Mouse (Mus musculus) erythroid progenitor cell, adult 5-6 weeks (primary cell): ENCODE measurements around the gene Ulk4. TPM values are rescaled to one million over a fixed set of nuclear protein-coding genes. Genes with fewer than 3 reads are reported as not detected.
"Not testable (repeated sequence)": the region's sequence is repeated elsewhere in the genome, so short reads cannot be mapped to it uniquely, and the experiment has no call there.

Experiments used
- ATAC-seq: replicated peaks from 2 replicates; pipeline ENCODE4 v1.8.0; 2016; ENCODE audit warnings: moderate number of reproducible peaks, mild to moderate bottlenecking, moderate TSS enrichment, inconsistent platforms; ENCODE audit not compliant: poor library complexity, low FRiP score, severe bottlenecking
- total RNA-seq, 2 experiments: library from RNA; stranded (forward) in 1 of 2; stranded (reverse) in 1 of 2; fragments of 150-400 nt in 1 of 2; fragments of 186-747, 209-891 nt in 1 of 2; gene quantifications; 2 replicates each; pipeline versions ENCODE4 v1.2.3 to v1.2.4; 2015 to 2017; ENCODE audit warnings: low replicate concordance in 2 of 2

The Ulk4 gene
- total RNA-seq, 2 experiments from 2014 or later: 2.5 TPM; not detected in 1

DNA sequence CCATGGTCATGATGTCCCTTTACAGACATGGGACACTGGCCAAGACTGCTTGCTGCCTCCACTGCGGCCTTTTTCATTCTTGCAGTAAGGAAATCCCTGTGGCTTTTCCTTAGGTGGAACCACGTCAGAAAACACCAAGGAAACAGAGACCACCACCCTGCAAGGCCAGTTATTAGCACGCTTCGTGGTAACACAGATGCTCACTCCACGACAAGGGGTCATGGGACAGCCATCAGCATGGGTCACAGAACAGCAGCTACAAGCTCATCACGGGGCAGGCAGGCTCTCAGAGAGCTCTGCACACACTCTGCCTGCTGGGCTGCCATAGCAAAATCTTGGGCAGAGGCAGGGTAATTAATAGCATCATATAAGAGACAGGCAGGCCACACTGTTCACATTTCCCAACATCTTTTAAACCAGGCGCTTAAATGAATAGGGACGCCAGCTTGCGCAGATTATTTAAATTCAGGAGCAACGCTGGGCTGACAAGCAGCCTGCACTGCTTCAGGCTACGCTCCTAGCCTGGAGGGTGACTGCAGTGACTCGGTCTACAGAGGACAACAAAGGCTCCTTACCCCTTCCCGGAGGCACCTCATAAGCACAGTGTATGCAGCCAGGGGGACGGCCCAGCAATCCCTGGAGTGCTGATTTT lies 72.7 kb downstream of the Ulk4 start:
- no peak for ATAC-seq

DNA sequence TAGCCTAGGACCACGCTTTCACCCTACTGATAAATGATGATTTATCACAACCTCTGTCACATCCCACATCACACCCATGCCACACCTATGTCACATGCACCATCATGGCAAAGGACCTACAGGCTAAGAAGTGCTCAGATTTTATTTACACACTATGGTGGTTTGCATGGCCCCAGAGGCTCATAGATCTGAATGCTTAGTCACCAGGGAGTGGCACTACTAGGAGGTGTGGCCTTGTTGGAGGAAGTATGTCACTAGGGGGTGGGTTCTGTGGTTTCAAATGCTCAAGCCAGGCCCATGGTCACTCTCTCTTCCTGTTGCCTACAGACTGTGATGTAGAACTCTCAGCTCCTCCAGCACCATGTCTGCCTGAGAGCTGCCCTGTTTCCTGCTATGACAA lies 73.3 kb downstream of the Ulk4 start:
- no peak for ATAC-seq

DNA sequence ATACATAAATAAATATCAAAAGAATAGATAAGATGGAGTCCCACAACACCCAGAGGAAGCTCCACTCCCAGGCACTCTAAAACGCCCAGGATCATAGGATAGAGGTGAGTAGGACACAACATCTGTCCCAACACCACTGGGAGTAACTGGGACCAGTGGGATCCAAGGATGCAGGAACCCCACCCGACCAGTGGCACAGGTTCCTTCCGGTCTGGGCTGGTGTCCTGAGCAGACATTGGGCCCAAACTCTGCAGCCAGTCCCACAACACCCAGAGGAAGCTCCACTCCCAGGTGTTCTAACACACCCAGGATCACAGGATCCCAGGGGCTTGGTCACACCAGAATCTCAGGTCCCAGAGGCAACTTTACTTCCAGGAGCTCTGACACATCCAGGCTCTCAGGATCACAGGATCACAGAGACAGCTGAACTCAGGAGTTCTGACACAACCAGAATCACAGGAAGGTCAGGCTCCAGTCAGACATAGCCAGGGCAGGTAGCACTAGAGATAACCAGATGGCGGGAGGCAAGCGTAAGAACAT lies 77.8 kb downstream of the Ulk4 start:
- ATAC-seq: not testable (repeated sequence)

DNA sequence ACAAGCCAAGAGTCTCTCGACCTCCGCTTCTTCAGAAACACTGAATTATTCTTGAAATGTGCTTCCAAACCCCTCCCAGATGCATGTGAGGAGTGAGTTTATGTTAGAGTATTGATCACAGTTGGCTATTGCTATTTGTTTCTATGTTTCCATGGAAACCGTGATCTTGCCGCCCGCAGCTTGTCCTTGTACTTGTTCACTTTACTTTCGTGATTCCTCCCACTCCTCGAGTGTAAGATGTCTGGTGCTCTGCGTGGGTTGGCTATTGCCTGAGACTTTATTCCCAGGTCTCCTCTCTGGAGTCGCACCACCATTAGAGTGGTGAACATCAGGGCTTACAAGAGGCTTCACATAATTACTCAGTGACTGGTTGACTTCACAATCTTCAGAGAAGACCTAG lies 80.5 kb downstream of the Ulk4 start:
- no peak for ATAC-seq

DNA sequence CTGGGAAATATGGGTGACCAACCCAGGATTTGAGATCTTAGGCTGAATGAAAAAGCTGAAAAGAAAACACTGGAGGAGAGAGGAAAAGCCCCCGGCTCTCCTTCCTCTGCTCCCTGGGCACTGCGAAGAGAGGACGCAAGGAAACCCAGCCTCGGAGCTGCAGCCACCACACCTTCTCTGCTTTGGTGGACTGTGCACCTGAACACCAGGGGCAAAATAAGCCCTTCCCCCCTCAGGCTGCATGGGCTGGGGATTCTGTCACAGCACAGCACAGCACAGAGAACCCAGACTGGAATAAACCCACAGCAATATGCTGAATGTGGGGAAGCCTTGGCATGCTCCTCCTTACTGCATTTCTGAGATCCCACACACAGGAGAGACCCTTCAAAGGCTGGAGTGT lies 81.9 kb downstream of the Ulk4 start:
- ATAC-seq: no peak

DNA sequence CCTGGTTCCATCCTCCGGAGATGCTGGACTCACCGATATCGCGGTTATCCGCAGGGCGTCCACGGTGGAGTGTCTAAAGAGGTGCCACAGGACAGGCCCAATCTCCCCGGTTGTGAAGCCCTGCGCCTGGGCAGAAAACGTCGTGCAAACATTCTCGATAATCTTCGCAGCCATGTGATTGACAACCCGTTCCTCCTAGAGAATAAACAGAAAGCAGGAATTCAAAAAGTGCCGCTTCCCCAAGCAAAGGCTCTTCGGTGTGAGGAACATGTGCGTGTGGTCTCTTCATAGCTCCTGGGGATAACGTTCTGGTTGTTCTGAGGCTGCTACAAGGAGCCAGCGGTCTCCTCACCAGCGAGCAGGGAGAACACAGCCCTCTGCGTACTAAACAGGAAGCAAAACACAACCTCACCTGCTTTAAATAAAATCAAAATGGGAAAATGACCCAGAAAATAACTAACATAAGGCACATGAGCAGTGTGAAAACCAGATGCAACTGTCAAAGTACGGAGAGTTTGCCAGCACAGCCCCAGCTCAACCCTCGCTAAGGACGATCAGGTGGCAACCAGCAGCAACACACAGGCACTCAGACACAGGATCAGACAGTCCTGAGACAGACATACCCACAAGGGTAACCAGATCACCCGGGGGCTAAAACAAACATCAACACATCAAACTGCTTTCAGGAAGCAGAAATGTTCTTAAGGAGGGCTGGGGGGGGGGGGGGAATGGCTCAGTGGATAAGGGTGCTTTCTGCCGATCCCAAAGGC lies 84.2 kb downstream of the Ulk4 start:
- ATAC-seq: no peak

DNA sequence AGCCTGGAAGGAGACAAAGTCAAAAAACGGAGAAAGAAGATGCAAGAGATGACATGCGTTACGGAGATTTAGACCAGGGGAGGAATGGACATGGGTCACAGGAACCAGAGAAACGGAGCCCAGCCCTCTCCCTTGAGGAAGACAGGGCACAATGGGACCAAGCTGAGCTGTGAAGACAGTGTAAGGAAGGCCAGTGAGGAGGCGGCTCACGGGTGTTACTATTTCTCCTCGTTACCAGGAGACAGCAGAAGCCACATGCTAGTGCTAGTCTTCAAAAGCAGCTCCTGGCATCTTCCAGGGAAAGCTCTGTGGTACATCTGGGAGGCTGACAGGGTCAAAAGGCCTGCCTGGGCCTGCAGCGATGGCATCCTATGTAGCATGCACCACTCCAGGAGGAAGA lies 89.2 kb downstream of the Ulk4 start:
- ATAC-seq: no peak

DNA sequence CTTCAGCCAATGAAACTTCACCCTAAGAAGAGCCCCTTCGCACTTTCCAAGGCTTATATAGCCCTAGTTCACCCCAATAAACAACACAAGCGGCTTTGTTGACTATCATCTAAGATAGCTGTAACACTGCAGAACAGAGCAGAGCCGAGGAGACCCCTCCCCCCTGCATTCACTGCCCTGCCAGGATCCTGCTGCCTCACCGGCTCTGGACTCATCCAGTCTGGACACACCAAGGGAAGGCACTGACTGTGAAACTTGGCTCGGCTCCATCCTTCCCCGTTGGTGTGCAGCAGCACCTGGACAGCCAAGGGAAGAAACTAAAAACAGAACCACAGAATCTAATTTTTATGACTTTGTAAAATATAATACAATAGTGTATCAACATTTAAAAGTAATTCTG lies 91.2 kb downstream of the Ulk4 start:
- ATAC-seq: no peak

DNA sequence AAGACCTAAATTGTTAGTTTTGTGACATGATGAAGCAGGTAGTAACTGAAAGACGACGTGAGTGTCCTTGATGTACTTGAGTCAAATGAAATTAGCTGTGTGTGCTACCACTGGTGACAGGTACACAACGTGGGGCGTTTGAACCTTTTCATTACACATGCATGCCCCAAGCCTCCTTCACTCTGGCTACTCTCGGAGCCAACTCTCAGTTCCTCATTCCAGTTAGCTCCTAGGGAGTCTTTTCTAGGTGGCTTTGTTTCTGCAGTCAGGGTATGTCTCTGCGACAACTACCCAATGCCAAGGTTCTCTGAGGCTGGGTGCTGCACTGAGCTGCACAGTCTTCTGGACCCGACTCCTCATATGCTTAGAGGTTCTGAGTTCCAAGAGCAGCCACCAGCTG lies 100.6 kb downstream of the Ulk4 start:
- no peak for ATAC-seq

DNA sequence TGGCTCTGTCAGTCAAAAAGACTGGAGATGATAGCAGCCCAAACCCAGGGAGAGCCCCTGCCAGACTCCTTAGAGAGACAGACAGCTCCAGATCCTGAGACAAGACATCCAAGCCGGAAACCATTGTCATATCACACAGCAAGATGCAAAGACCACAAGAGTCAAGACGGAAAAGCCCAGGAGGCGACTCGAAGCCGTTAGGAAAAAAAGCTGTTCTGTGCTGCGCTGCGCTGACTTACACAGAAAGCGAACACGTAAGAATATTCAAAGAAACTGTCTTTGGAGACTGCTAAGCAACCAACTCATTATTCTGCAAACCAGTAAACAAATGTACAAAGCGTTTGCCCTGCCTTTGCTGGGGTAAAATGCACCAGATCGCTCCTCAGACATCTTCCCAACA lies 101.8 kb downstream of the Ulk4 start:
- no peak for ATAC-seq

DNA sequence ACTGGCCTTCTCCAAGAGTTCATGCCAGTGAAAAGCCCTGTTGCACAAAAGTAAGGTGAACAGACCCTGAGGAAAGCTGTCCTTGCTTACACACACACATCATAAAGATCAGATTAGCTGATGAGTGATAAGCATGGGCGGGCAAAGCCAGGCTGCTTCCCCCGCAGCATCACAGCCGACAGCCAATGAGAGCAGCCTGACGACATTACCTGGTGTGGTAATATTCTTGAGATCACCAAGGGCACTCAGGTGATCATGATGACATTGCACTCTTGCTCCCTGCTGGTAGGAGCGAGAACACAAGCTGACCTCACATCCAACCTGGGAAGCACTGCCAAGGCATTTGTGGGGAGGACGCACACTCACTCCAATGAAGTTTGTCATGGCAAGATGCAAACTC lies 104.9 kb downstream of the Ulk4 start:
- ATAC-seq: no peak

DNA sequence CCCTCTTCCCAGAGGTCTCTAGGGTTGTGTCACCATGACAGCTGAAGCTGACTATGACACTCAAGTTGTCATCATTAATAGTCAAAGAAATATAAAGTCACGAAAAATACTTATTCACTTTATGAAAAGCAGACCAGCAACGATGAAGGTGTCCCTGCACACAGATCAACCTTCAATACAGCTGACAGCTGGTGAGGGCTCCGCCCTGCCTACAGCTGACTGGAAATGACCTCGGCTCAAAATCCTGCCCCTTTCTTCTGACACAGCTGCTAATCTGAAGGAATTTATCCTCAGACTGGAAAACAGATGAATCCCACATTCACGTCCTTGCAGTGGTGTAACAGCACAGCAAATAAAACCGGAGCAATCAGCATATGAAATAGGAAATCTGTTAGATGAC lies 105.4 kb downstream of the Ulk4 start:
- ATAC-seq: no peak

DNA sequence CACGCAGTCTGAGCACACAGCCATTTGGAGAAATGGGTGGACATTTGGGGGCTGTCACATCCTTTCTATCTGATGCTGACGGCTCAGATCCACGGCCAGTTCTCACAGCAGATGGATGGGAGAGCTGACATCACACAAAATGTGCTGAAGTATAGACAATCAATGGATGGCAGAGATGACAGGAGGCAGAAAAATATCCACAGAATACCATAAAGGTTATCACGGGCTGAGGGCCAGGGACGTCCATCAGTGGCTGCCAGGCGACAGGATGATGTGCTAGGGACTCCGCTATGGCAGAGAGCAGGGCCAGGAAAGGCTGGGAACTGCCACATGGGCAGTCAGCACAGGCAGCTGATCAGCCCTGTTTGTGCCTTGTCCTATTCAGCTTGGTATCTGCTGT lies 112.4 kb downstream of the Ulk4 start:
- ATAC-seq: no peak

DNA sequence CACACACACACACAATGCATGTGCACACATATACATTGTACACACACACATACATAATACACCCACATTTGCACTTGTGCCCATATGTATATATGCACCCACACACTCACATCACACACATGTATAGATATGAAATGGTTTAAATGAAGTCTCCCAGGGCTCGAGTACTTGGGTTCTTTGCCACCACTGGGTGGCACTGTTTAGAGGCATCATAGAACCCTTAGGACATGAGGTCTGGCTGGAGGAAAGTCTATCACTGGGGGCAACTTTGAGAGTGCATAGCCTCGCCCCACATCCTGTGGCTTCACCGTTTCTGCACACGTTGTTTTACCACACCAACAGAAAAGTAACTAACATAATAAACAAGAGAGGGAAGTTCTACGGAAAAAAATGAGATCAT lies 114.2 kb downstream of the Ulk4 start:
- ATAC-seq: no peak

DNA sequence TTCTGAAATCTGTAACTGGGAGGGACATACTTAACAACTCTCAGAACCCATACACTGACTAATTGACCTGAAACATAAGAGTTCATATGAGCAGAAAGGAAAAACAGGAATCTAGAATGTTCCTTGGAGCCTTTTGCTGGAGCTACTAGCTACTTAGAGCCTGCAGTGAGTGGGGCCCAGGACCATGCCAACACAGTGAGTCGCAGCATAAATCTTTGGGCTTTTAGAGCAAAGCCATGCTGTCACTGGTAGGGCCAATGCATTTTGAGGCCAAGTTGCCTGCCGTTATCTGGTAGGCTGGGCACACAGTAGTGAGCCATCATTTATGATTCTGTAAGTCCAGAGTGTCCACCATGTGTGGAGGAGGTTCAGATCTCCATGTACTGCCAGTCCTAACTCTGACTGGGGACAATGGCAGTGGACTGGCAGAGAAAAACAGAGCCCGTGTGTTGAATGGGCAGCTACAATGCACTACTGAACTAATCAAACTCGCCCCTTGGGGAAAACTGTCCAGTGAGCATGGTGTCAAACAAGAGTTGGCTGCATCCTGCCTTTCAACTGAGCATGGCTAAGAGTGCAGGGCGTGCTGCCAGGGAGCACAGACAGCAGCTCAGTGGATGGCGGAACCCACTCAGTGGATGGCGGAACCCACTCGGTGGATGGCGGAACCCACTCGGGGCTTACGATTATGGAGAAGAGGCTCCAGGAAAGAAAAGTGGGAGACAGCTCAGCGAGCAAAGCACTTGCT lies 115.0 kb downstream of the Ulk4 start:
- no peak for ATAC-seq

DNA sequence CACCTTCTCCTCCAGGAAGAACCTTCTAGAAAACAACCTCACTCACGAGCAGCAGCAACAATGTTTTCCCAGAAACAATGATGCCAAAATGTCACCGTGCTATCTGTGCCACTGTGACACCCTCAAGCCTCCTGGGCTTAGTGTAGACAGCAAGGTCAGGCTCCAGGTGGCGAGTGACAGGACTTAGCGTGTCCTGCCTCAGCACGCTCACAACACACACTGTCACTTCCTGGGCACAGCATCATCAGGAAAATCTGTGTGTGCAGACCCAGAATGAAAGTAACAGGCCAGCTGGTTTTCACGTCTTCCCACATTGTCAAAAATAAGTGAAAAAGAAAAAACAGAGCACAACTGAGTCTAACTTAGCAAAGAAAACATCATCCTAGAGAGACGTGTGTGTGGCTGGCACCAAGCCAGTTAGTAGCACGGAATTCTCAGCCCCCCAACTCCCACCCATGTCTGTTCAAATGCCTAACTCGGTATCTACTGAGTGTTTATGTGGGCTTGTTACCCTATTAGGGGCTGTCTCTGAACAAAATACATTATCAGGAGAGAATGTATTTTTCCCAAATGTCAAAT lies 120.7 kb downstream of the Ulk4 start:
- ATAC-seq: no peak

DNA sequence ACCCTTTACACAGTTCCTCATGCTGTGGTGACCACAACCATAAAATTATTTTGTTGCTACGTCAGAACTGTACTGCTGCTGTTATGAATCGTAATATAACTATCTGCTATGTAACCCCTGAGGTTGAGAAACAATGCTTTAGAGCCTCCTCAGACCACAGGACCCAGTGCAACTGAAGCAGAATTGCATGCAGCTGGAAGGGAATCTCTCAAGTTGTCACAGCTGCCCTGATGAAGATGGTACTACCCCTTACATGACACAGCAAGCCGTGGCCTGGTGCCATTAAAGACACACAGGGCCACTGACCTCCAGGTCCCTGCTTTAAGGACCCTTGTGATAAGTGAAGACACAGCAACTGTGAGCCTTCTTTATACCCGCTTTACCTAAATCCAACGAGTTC lies 123.7 kb downstream of the Ulk4 start:
- no peak for ATAC-seq

DNA sequence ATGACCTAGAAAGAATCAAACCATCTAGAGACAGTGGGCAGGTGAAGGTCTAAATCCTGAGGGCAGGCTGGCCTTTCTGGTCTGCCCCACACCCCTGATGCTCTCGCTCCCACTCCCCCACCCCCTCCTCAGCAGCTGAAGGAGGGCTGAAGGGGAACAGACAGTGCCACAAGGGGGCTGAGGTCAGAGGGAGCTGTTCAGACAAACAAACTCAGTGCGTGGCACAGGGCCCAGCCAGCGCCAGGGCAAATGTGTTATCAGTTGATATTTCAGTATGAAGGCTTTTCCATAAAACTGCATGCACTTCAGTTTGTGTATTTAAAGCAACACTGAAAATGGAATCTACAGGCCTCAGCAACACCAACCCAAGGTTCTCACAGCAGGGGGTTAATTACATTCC lies 128.4 kb downstream of the Ulk4 start:
- ATAC-seq: no peak

DNA sequence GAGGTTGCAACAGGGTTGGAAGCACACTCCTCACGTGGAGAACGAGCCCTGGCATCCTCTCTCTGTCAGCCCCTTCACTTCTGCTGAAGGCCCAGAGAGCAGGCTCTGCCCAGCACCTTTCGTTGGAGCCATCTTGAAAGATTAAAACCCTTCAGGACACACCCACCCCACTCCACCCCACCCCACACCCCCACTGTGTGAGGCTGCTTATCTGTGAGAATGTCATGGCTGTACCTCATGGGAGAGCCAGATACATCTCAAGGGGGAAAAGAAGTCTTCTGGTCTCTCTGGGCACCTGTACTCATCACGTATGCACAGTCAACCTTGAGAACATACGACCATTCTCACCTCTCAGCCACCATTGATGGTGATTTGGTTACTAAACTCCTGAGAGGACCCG lies 133.8 kb downstream of the Ulk4 start:
- no peak for ATAC-seq

DNA sequence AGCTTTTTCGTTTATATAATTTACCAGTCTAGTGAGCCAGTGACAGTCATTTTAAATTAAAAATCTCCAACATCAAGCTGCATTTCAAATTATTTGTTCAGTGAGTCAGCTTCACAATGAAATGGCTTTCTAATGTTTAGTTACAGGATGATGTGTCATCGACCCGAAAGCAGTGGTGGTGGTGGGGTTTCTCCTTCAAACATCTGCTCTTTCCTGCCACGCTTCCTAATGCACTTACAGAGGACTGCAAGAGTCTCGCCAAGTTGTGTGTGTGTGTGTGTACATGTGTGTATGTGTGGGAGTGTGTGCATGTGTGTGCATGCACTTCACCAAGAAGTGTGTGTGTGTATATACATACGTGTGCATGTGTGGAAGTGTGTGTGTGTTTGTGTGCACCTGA lies 144.4 kb downstream of the Ulk4 start:
- no peak for ATAC-seq

DNA sequence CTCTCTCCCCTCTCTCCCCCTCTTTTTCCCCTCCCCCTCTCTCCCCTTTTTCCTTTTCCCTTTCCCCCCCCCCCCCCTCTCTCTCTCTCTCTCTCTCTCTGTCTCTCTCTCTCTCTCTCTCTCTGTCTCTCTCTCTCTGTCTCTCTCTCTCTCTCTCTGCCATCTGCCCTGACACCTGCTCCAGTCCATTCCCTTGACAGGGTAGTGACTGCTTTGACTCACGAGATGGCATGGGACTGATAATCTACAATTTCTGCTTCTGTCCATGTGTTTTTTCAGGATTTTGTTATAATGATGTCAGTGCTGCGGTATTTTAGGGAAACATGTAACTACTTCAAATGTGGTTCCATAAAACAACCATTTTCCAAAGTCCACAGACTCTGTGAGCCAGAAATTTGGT lies 147.5 kb downstream of the Ulk4 start:
- ATAC-seq: no peak
